Mouse (Mus musculus) cerebellum, postnatal 14 days (tissue): ENCODE data around the gene Gm37240.
A peak's percentile ranks its signal among the peaks of the same experiment; 100 is the strongest.

Experiments
- DNase-seq, 2 experiments: peaks; one replicate each; pipeline ENCODE4 v3.0.0; 2021; ENCODE audit warnings: mixed read lengths in 2 of 2

The Gm37240 gene

DNA sequence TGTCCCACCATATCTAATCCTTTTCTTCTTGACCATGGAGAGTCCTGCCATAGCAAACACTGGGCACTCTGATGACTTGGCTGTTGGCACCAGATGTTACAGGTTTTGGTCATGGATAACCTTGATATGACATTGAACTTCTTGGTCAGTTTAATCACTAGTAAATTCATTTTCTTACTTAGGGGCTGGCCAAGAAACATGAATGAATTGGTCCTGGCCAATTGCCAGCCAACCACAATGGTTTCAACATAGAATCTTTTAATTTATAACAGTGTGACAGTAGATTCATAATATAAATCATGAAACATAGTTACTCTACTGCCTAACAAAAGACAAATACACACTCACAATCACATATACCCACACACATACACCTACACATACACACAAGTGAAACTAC lies 501.9 kb downstream of the Gm37240 start:
- DNase-seq: no peak

DNA sequence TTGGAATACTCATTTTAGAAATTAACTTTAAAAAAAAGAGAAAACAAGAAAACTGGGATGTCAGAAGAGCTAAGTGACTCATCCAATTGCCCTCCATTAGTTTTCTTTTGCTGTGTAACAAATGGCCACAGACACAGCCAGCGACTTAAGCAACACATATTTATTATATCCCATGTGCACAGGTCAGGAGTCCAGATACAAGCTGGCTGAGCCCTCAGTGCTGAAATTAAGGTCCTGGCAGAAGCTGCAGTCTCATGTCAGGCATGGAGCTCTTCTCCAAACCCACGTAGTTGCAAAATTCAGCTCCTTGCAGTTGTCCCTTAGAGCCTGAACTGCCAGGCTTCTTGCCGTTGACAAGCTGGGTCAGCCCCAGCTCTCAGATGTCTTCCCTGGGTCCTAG lies 504.0 kb downstream of the Gm37240 start:
- DNase-seq: no peak

DNA sequence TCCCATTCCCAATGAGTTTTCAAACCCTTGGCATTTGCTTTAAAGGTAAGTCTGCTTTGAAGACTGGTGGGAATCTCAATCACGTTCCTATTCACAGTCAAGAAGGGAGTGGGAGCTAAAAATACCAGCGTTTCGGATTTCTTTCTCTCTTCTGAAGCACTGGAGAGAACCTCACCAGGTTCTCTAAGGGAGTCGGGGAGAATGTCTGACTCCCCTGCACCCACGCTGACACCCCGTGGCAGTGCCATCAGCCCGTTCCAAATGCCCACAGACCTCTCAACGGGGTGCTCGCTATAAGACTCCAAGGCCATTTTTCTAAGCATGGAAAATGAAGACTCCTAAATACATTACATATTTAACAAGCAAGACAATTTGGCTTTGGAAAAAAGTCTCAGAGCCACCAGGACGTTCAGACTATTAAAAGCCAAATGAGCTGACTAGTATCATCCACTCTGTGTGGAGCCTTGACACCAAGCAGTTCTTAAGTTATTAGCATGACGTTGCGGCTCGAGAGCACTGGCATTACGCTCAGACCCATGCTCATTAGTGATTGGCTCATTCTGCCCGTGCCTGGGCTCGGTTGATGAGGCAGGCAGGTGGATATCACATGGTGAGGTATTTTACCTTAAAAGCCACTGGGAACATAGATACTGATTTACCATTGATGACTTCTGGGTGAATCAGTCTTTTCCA lies 508.5 kb downstream of the Gm37240 start:
- peak; percentile 48 to 77 for DNase-seq

DNA sequence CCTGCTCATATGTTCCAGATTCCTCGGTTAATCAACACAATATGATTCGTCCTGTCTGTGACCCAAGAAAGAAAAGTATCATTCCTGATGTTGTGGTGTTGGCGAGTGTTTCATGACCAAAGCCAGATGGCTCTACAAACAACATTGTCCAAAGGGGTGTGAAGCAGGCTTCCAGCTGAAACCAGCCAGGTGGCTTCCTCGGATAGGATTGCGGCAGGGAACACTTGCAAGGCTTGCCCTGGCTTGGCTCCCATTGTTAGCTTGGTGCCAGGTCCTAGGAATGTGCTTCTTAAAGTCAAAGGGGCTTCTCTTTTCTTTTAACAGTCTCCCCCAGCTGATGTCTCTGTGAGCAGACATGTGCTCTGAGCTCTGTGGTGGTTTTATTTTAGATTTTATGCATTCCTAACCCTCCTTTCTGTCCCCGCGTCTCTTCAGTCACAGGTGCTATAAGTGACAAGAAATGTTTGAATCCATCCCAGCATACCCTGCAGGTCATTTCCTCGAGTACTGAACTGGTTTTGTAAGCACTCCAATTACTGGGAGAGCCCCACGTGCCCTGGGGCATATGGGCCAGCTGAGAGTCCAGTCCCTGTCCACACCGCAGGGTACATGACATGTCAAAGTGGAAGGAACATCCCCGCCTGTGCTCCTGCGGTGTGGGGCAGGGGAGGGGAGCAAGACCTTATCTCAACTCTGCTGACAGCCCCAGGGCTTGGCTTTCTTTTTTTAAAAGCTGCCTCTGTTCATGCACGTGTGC lies 509.2 kb downstream of the Gm37240 start:
- DNase-seq: peak; percentile 90 to 92

DNA sequence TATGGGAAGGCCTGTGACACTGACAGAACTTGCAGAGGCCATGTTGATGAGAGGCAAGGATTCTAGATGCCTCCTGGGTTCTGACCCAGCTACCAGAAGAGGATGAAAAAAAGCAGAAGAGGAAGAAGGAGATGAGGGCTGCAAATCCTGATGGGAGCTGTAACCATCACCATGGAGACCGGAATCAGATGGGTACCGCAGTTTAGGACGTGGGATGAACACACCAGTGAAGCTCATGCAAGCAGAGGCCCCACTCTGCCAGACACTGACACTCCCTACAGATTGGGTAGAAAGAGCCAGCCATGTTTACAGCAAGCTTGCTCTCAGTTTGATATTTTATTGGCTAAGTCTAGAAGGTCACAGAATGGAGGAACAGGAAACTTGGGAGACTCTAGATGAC lies 509.8 kb downstream of the Gm37240 start:
- peak; percentile 32 to 45 for DNase-seq

DNA sequence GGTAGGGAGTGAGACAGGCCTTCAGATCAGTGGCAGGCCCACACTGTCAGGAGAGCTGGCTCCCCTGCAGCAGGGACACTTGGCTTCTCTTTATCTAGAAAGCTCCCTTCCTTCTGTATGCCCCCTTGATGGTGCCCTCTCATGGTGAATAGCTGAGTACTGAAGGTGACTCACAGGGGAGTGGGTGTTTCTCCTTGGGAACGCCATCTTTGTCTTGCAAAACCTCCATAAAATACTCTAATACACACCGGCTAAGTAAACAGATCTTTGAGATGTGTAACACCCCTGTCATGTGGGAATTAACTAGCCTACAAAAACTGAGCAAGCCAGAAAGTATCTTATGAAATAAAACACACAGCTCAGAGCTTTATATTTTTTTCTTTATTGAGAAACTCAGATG lies 510.8 kb downstream of the Gm37240 start:
- DNase-seq: no peak

DNA sequence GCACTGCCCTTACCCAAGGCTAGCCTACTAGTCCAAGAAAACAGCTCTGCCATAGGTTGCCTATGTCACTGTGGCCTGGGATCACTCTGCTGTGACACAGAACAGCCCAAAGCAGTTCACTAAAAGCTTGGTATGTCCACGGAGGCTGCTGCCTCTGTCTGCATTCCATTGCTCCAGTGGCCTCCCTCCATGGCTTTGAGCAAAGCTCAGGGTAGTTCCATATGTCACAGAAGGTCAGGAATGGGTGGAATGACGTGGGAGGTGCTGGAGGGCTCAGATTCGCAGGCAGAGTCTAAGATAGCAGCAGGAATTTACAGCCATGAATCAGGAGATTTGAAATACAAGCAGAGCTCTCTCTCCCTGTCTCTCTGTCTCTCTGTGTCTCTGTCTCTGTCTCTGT lies 514.3 kb downstream of the Gm37240 start:
- DNase-seq: no peak

DNA sequence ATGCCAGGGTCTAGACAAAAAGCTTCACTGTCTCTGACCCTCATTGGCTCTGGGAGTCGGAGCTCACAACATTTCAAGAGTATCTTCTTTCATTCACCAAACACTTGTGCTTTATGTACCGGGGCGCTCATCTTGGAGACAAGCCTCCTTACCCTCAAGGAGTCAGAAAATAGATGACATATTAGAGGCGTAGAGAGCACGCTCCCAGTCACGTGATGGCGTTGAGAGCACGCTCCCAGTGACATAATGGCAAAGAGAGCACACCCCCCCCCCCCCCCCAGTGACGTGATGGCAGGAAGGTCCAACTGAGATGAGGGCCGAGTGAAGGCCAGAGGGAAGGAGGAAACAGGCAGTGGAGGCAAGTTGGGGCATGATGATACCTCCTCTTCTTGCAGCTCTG lies 517.5 kb downstream of the Gm37240 start:
- DNase-seq: no peak

DNA sequence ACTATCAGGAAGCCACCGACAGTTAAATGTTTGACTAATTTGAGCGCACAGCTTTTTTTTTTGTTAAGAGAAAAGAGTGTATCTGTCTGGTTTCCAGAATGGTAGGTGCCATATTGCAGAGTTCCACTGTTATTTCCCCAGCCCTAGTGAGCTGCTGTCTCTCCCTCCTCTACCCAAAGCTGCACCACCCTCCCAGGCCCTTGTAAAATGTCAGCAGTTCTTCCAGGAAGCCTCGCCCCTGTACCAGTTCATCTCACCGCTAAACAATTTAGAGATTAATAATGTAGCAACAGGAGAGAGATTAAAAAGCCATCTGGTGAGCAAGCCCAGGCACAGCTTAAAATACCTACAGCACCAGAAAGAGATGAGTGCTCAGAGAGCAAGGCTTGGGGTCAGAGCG lies 518.2 kb downstream of the Gm37240 start:
- DNase-seq: no peak

DNA sequence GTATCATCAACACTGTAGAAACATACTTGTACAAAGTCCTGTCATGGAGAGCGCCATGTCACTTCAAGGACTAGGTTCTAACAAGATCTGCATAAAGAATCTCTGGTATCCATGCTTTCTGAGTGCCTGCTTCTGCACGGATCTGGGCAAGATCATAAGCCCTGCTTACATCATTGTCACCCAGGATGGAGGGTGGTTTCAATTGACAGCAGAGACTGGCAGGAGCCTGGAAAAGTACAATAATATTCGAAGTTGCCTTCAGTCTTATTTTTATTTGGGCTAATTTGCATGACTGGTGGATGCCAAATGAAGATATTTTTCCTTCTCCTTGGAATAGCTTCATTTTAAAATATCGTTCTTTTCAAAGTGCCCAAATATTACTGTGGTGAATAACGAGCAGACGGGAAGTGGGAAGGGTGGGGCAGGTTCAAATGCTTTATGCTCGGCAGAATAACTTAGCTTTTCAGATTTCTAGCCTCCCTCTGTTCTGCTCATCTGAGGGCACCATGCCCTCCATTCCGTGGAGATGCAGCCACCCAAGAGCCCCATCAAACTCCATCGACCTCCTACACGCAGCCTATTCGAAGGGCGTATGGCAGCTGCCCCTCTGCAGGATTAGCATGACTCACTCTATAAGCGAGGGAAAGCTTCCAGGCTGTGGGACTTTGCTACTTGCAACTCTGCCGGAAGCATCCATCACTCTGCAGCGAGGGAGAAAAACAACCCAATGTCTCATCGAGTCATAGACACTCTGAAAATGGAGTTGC lies 518.8 kb downstream of the Gm37240 start:
- DNase-seq: no peak

DNA sequence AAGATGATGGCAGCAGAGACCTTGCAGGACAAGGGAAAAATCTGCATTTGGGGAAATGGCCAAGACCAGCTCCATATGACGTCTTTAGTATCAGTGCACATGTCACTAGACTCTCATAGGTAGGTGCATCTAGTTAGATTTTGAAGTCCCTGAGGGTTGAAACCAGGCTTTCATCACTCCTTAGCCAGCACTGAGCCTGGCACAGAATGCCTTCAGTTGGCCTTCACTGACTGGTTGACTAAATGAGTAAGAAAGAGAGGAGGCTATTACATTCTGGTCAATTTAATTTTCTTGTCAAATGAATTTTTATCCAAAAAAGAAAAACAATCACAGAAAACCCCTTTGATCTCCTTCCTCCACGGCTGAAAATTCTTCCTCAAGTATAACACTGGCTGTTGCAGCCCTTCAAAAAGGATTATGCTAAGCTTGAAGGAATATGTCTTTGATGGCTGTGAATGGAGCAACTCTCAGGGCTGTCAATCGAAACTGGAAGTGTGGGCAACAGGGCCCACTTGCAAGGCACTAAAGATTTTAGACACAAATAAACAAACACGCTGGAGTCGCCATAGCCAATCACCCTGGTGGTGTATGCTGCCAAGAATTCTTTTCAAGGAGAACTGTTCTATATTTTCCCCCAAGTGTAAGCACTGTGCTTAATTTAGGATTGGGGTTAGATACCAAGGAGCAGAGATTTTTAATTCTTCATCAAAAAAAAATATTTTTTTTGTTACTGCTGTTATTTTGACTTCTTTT lies 522.6 kb downstream of the Gm37240 start:
- no peak for DNase-seq

DNA sequence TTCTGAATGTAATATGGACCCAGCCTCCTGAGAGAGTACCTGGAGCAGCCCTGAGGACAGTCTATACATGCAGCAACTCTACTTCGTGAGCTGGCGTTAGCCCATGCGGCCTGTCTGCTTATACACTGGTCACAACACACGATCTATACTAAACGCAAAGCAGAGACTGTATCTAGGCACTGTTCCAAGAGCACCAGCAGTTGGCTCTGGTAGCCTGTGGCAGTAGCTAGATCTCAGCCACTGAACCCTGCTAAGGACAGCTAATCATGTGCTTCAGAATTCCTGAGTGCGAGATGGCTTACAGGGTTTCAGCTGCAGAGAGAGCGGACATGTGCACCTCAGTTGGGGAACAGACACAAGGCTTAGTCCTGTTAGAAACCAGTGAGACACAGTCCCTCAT lies 524.4 kb downstream of the Gm37240 start:
- peak; percentile 58 to 63 for DNase-seq

DNA sequence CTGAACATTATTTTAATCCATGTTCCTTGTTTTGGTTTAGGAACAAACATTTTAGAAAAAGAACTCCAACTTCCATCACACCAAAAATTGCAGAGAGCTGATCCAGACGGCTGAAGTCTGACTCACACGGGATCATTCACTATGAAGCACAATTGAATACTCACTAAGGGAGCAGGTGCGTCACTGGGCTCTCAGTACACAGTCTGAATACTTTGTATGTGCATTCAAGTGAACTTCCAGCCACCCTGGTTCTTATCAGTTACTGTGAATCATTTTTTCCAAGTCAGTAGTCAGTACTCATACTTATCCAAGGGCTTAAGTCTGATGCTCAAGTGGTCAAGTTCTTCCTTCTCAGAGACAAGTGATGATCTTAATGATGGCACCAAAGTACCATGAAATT lies 530.9 kb downstream of the Gm37240 start:
- no peak for DNase-seq

DNA sequence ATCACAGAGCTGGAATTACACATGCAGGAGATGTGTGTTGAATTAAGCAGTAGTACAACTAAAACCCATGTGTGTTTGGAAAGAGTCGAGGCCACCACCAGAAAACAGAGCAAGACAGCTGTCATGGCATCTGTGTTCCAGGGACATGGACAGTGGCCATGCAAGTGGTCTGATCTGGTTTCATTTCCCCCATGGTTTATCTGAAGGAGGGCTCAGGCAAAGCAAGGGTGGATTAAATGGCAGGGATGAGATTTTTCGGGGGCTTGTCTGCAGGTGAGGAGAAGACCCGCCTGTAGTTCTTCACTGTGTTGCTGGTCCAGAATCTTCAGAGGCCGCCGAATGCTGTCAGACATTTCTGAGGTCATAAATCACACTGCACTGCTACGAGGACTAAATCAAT lies 539.3 kb downstream of the Gm37240 start:
- DNase-seq: no peak

DNA sequence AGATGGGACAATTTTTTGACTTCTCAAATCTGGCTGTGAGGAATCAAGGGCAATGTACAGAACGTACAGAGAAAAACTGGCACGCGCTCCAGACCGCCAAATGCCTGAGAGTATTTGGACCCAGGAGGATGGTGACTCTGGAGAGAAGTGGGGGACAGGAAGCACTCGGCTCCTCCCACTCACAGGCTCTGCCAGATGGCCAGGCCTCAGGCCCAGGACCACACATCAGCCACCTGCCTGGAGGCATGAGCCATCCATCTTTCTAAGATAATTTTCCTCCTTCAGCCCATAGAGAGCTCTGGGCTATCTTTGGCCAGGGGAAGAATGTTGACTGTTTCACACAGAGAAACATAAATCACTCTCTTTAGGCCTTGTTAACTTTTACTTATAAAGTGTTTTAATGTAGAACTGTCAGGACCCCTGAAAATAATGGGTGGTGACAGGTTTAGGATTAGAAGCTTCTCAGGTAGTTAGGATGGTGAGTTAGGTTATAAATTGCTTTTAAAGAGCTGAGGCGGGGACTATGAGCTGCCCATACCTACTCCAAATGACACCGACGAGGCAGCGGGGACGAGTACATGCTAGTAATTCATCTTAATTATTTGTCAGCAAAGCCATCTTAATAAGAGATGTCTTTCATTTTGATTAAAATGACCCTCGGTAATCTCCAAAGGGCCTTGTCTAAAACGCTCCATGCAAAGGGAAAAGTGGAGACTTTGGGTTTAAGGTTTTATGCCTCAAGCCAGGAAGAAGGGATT lies 546.0 kb downstream of the Gm37240 start:
- DNase-seq: peak; percentile 57

DNA sequence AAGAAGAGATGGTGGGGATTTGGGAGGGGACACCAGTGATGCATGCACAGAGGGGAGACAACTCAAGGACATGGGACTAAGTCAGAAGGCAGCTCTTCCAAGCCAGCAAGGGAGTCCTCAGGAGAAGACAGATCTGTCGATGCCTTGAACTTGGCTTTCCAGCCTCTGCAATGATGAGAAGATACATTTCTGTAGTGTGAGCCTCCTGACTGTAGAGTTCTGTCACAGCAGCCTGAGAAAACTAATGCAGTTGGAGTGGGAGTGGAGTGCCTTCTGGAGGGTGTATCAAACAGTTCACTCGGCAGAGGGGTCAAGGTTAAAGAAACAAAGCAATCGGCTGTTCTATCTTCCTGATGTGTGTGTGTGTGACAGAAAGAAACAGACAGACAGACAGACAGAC lies 546.8 kb downstream of the Gm37240 start:
- DNase-seq: no peak

DNA sequence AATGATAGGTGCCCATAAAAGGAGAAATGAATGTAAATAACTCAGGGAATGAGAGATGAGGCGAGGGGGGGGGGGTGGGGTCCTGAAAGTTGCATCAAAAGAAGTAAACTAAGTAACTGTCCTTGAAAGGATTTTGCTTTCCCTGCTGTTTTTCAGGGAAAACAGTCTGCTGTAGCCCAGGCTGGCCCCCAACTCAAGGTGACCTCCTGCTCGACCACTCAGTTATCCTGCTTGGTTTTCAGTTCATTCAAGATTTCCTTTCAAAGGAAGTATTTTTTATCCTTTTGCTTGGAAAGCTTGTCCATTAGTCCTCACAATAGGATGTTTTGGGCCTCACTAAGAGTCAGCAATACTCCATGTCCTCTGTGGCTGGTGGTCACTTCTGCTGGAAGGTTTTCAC lies 547.4 kb downstream of the Gm37240 start:
- DNase-seq: no peak

DNA sequence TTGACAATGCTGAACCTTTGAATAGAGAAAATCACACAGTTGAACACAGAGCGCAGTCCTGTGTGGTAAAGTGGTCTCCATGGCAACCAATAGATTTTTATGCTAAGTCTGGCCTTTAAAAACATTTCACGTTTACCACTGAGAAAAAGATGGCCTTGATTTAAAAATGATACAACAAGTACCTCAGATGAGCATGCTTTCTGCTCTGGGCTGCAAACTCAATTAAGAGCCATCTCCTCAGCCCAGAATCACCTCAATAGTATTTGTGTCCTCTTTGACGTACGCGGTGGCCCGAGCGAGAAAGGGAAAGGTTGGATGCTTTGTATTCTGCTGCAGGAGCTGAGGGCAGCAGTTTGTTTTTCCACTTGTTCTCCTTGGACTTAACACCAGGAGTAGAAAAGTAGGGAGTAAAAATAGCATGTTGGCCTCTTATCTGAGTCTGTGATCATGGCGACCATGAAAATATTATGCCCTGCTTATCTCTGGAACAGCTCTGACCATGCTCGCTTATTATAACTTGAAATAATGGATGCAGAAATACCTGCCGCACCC lies 548.0 kb downstream of the Gm37240 start:
- no peak for DNase-seq

DNA sequence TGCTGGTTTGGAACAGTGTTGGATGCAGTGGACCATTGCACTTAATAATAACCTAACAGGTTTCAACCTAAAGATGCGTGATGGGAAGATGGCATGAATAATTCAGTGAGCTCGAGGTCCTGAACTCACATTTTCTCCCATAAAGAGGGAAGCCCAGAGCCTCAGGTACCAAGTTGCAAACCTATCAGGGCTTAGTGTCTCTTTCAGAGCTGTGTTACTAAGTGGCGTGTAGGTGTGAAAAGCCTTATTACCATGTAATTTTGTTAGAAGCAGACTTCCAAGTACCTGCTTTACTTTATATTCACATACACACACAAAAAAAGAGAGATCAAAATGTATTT lies 548.6 kb downstream of the Gm37240 start:
- DNase-seq: no peak

DNA sequence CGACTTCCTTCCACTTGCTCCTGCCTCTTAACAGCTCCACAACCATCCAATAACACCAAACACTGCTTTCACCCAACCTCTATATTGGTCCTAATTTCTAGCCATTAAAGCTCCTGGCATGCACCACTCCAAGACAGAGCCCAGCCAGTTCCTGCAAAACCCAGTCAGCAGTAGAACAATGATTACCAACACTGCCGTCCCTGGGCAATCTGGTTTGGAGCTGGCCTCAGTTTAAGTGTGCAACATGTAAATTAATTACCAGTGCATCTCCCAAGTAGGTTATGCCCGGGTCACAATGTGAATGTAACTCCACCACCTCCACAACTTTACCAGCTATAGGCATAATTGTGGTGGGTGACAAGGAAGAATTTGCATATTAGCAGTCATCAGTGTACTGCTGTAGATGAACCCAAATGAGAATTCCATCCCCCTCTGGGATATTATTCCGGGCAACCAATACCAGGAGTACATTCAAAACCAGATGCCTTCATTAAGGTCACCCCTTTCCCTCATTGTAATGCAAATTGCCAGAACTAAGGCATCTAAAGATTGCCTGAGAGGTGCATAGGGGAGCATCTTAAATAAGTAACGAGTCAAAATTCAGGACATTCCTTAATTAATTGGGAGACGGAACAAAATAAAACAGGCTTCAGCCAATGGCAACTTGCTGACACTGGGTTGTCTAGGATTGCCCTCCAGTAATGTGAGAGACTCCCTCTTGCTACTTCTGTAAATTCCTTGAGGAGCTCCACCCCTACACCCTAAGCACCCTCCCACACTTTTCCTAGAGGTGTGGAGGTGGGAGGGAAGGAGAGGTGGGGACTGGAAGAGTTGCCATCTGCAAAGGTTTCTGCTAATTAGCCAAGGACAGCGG lies 549.2 kb downstream of the Gm37240 start:
- no peak for DNase-seq

DNA sequence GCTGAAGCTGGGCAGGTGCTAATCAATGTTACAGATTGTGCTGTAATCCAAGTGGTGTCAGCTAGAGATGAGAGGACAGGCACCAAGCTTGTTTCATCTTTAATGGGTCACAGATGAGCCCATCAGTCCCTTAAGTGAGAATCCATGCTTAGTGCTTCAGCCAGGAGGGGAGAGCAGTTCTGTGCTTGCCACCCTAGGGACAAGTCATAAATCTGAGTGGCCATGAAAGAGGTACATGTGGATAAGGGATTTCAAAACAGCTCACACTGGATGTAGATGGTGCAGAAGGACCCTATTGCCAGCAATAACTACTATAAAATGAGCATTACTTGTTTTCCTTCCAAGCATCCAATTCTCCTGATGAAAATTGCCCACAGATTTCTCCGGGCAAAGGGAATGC lies 551.8 kb downstream of the Gm37240 start:
- DNase-seq: no peak
